Mouse (Mus musculus): ENCODE measurements around the gene Dusp22. TPM values are rescaled to one million over a fixed set of nuclear protein-coding genes. Genes with fewer than 3 reads are reported as not detected.

The Dusp22 gene
- 16.3 and 22.5 TPM in 2 replicates for polyA plus RNA-seq (2014; fragmentation: Nextera tagmentation; extraction: Ambion mirVana)

DNA sequence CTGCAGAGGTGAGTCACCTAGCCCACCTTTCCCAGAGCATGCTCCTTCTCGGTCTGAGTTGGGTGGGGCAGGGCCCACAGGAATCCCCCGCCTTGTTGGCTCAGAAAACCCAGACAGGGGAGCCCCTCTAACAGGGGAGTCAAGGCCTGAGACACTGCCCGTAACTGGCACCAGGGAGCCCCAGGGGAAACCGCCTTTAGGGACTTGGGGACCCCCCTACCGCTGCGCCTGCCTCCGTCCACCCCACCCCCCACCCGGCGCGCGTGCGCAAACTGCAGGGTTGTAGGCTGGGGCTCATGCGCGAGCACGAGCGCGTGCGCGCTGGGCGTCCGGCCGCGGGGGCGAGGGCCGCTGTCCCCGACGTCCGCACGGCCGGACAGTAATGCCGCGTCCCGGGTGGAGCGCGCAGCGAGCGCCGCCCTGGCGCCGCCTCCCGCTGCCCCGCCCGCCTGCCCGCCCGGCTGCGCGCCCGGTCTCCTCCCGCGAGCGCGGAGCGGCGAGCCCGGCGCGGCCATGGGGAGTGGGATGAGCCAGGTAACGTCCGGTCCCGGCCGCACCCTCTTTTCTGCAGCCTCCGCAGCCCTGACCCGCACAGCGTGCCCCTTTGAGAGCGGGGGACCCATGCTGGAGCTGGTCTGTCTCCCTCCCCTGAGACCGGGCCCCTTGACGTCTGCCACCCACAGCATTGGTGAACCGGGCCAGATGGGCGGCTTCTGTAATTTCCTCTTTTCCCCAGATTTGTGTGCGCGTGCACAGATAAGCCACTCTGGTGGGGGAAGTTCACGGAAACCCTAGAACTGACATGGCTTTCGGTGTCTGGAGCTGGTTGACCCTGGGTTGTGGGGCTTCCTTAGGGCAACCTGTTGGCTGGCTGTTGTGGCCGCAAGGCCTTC is at the start of gene Dusp22:
Gene Dusp22 (plus strand): TSS at position 387 of the 893 bp plus-strand sequence.
- Histone ChIP-seq H3K4me1 (ENCODE audit: control insufficient read depth, insufficient read depth, low read length) (no peaks in the 10 kb centered on the region), H3K27ac (ENCODE audit: low read depth, low read length) (no peak within 1 kb of the TSS), H3K4me2 (replicated peaks; ENCODE audit: low read depth, low read length) (peak within 1 kb of the TSS; percentile 63), H3K4me3 (ENCODE audit: low read length) (peak within 1 kb of the TSS; percentile 71), H3K9ac (ENCODE audit: low read depth, low read length) (peak within 1 kb of the TSS; percentile 81), H3K36me3 (ENCODE audit: control insufficient read depth, insufficient read depth, low read length) (no peaks in the 10 kb centered on the region), H3K27me3 (ENCODE audit: control insufficient read depth, insufficient read depth, low read length) (no peaks in the 10 kb centered on the region), H3K9me3 (ENCODE audit: control insufficient read depth, low read length) (no peaks in the 10 kb centered on the region)
- ATAC-seq (ENCODE audit: low FRiP score, low TSS enrichment), result peak; percentile 97
- WGBS, result under 1% methylated on average over 64 of the region's 74 CpGs

GRCm38 (mm10) chr13:30612079-30612794 is 47.6 kb upstream of the Dusp22 start:
- Histone ChIP-seq H3K4me1 (ENCODE audit: control insufficient read depth, insufficient read depth, low read length) (no peaks in the 10 kb centered on the region), H3K36me3 (ENCODE audit: control insufficient read depth, insufficient read depth, low read length) (no peaks in the 10 kb centered on the region), H3K9me3 (ENCODE audit: control insufficient read depth, low read length) (peaks cover 2% of the 10 kb centered on the region; the same call in 1 of the 2 replicates), H3K27me3 (ENCODE audit: control insufficient read depth, insufficient read depth, low read length) (no peaks in the 10 kb centered on the region), H3K9ac (ENCODE audit: low read depth, low read length) (no peak overlapping the region), H3K4me3 (ENCODE audit: low read length) (no peak overlapping the region), H3K4me2 (replicated peaks; ENCODE audit: low read depth, low read length) (no peak overlapping the region), H3K27ac (ENCODE audit: low read depth, low read length) (no peak overlapping the region)
- WGBS, result 90% methylated on average over 6 of the region's 6 CpGs
- no peak for ATAC-seq (ENCODE audit: low FRiP score, low TSS enrichment)

GRCm38 (mm10) chr13:30619684-30620083 is 40.1 kb upstream of the Dusp22 start:
- no peaks in the 10 kb centered on the region for H3K27me3 ChIP-seq (ENCODE audit: control insufficient read depth, insufficient read depth, low read length)
- H3K4me3 ChIP-seq (ENCODE audit: low read length), result no peak overlapping the region
- H3K9ac ChIP-seq (ENCODE audit: low read depth, low read length), result no peak overlapping the region
- ATAC-seq (ENCODE audit: low FRiP score, low TSS enrichment), result no peak
- H3K4me1 ChIP-seq (ENCODE audit: control insufficient read depth, insufficient read depth, low read length), result no peaks in the 10 kb centered on the region
- 67% methylated on average over 3 of the region's 3 CpGs for WGBS
- no peak overlapping the region for H3K4me2 ChIP-seq (replicated peaks; ENCODE audit: low read depth, low read length)
- peaks cover 5% of the 10 kb centered on the region; the same call in 1 of the 2 replicates for H3K9me3 ChIP-seq (ENCODE audit: control insufficient read depth, low read length)
- no peaks in the 10 kb centered on the region for H3K36me3 ChIP-seq (ENCODE audit: control insufficient read depth, insufficient read depth, low read length)
- no peak overlapping the region for H3K27ac ChIP-seq (ENCODE audit: low read depth, low read length)

- Histone ChIP-seq H3K4me3 (ENCODE audit: low read length) (no peak overlapping the region), H3K4me1 (ENCODE audit: control insufficient read depth, insufficient read depth, low read length) (no peaks in the 10 kb centered on the region), H3K36me3 (ENCODE audit: control insufficient read depth, insufficient read depth, low read length) (no peaks in the 10 kb centered on the region), H3K27me3 (ENCODE audit: control insufficient read depth, insufficient read depth, low read length) (no peaks in the 10 kb centered on the region), H3K9me3 (ENCODE audit: control insufficient read depth, low read length) (no peaks in the 10 kb centered on the region), H3K4me2 (replicated peaks; ENCODE audit: low read depth, low read length) (no peak overlapping the region), H3K9ac (ENCODE audit: low read depth, low read length) (no peak overlapping the region), H3K27ac (ENCODE audit: low read depth, low read length) (no peak overlapping the region)
- 69% methylated on average over 8 of the region's 8 CpGs for WGBS
- no peak for ATAC-seq (ENCODE audit: low FRiP score, low TSS enrichment)
Measured at GRCm38 (mm10) chr13:30628195-30629048, 31.4 kb upstream of the Dusp22 start.

DNA sequence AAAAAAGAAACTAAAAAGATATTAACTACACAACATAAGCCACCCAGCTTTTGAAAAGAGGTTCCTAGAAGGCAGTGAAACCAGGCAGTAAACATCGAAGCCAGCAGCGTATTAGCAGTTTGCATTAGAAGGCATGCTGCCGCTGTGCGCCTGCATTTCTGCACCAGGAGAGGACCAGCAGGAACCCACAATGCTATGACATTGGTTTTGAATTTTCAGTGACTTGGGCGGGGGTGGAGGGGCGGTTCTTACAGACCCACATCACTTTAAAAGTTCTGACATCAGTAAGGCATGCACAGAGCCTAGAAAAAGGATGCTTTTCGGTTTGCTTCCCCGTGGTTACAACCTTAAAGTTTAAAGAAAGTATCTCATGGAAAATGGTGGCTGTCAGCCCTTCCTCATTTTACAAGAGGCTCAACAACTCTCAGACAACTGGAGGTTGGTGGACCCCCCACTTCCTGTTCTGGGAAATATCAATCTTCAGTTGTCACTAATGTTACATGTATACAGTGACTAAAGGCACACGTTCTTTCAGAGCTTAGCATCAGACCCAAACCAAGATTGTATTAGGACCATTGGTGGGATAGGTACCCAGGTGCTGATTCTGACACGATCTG is 29.9 kb upstream of the Dusp22 start:
- 80% methylated on average over 10 of the region's 10 CpGs for WGBS
- Histone ChIP-seq H3K4me3 (ENCODE audit: low read length) (no peak overlapping the region), H3K4me1 (ENCODE audit: control insufficient read depth, insufficient read depth, low read length) (no peaks in the 10 kb centered on the region), H3K27ac (ENCODE audit: low read depth, low read length) (no peak overlapping the region), H3K27me3 (ENCODE audit: control insufficient read depth, insufficient read depth, low read length) (no peaks in the 10 kb centered on the region), H3K9ac (ENCODE audit: low read depth, low read length) (no peak overlapping the region), H3K4me2 (replicated peaks; ENCODE audit: low read depth, low read length) (no peak overlapping the region), H3K9me3 (ENCODE audit: control insufficient read depth, low read length) (no peaks in the 10 kb centered on the region), H3K36me3 (ENCODE audit: control insufficient read depth, insufficient read depth, low read length) (no peaks in the 10 kb centered on the region)
- no peak for ATAC-seq (ENCODE audit: low FRiP score, low TSS enrichment)

DNA sequence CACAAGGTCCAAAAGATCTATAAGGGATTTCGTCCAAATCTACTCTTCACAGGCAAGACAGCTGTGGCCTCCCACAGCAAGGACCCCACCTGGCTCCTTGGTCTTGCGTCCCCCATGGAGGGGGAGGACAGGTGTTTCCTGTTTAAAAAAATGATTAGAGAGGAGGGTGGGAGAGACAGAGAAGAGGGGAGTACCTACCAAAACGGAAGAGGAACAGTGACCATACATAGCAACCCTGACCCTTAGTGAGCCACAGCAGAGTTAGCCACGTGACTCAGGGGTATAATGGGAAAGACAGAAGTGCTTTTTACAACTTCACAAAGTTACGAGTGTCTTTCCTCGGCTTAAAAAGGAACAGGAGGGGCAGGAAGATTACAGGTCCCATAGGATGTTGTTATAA is 26.8 kb upstream of the Dusp22 start:
- ATAC-seq (ENCODE audit: low FRiP score, low TSS enrichment), result no peak
- H3K9ac ChIP-seq (ENCODE audit: low read depth, low read length), result no peak overlapping the region
- no peak overlapping the region for H3K4me2 ChIP-seq (replicated peaks; ENCODE audit: low read depth, low read length)
- H3K27ac ChIP-seq (ENCODE audit: low read depth, low read length), result no peak overlapping the region
- H3K4me3 ChIP-seq (ENCODE audit: low read length), result no peak overlapping the region
- H3K36me3 ChIP-seq (ENCODE audit: control insufficient read depth, insufficient read depth, low read length), result no peaks in the 10 kb centered on the region
- no peaks in the 10 kb centered on the region for H3K9me3 ChIP-seq (ENCODE audit: control insufficient read depth, low read length)
- 61% methylated on average over 6 of the region's 6 CpGs for WGBS
- H3K27me3 ChIP-seq (ENCODE audit: control insufficient read depth, insufficient read depth, low read length), result no peaks in the 10 kb centered on the region
- no peaks in the 10 kb centered on the region for H3K4me1 ChIP-seq (ENCODE audit: control insufficient read depth, insufficient read depth, low read length)

DNA sequence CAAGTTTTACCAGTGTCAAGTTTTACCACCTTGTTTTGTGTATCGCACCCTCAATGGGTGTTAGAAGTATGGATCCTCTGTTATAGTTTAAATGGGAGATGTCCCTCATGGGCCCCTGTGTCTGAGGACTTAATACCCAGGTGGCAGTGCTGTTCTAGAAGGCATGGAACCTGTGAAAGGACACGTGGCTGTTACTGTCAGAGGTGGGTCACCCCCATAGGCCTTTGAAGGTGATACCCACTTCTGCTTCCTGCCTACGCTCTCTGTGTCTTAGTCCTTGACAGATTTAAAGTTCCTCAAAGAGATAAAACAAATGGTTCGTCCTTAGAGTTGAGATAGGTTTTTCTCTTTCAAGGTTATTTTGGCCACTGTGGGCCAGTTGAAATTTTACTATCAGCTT is 23.3 kb upstream of the Dusp22 start:
- no peak overlapping the region for H3K4me3 ChIP-seq (ENCODE audit: low read length)
- no peak overlapping the region for H3K27ac ChIP-seq (ENCODE audit: low read depth, low read length)
- no peaks in the 10 kb centered on the region for H3K36me3 ChIP-seq (ENCODE audit: control insufficient read depth, insufficient read depth, low read length)
- WGBS, result 68% methylated on average over 4 of the region's 4 CpGs
- H3K9me3 ChIP-seq (ENCODE audit: control insufficient read depth, low read length), result no peaks in the 10 kb centered on the region
- no peak for ATAC-seq (ENCODE audit: low FRiP score, low TSS enrichment)
- H3K4me2 ChIP-seq (replicated peaks; ENCODE audit: low read depth, low read length), result no peak overlapping the region
- no peaks in the 10 kb centered on the region for H3K27me3 ChIP-seq (ENCODE audit: control insufficient read depth, insufficient read depth, low read length)
- H3K9ac ChIP-seq (ENCODE audit: low read depth, low read length), result no peak overlapping the region
- no peaks in the 10 kb centered on the region for H3K4me1 ChIP-seq (ENCODE audit: control insufficient read depth, insufficient read depth, low read length)

GRCm38 (mm10) chr13:30638378-30639115 is 21.3 kb upstream of the Dusp22 start:
- no peaks in the 10 kb centered on the region for H3K36me3 ChIP-seq (ENCODE audit: control insufficient read depth, insufficient read depth, low read length)
- H3K4me2 ChIP-seq (replicated peaks; ENCODE audit: low read depth, low read length), result no peak overlapping the region
- H3K27ac ChIP-seq (ENCODE audit: low read depth, low read length), result no peak overlapping the region
- no peak overlapping the region for H3K4me3 ChIP-seq (ENCODE audit: low read length)
- no peaks in the 10 kb centered on the region for H3K4me1 ChIP-seq (ENCODE audit: control insufficient read depth, insufficient read depth, low read length)
- ATAC-seq (ENCODE audit: low FRiP score, low TSS enrichment), result no peak
- WGBS, result 88% methylated on average over 5 of the region's 5 CpGs
- no peaks in the 10 kb centered on the region for H3K9me3 ChIP-seq (ENCODE audit: control insufficient read depth, low read length)
- no peaks in the 10 kb centered on the region for H3K27me3 ChIP-seq (ENCODE audit: control insufficient read depth, insufficient read depth, low read length)
- no peak overlapping the region for H3K9ac ChIP-seq (ENCODE audit: low read depth, low read length)

Data from kidney, embryonic 14.5 days (tissue).